Mouse (Mus musculus) adrenal gland, adult 18-20 months (tissue): Measurements from ENCODE around the gene Myocos. TPM values are rescaled to one million over a fixed set of nuclear protein-coding genes. Genes with fewer than 3 reads are reported as not detected.
"Not testable (repeated sequence)": the region's sequence is repeated elsewhere in the genome, so short reads cannot be mapped to it uniquely, and the experiment has no call there.

Experiments used
- DNase-seq, 2 experiments: peaks; one replicate each; pipeline ENCODE4 v3.0.0; 2021 to 2022; ENCODE audit warnings: low spot score in 2 of 2
- long read RNA-seq, 2 experiments: library from polyadenylated mRNA; stranded (forward); transcript quantifications; one replicate each; pipeline ENCODE4 v2.0.0; 2021
- total RNA-seq, 2 experiments: library from RNA; stranded (reverse); gene quantifications; 1 replicate in 1 of 2; 2 replicates in 1 of 2; pipeline ENCODE4 v1.2.3; 2021

Myocos gene
- total RNA-seq, result not detected
- long read RNA-seq, experiment 1, result 0 reads
- long read RNA-seq, experiment 2, result 0 reads

- no peak for DNase-seq
These were observed at the start of gene Myocos for GRCm38 (mm10) chr1:162658119-162658518. Myocos (minus strand) TSS chr1:162658219.

- DNase-seq, result no peak
These were observed 42.5 kb upstream of the Myocos start for GRCm38 (mm10) chr1:162700389-162701066.

- DNase-seq, result no peak
These were observed 39.8 kb upstream of the Myocos start for GRCm38 (mm10) chr1:162697866-162698265.

- DNase-seq, result no peak
These were observed 35.7 kb upstream of the Myocos start for GRCm38 (mm10) chr1:162693721-162694120.

- DNase-seq, result no peak
These were observed 7.6 kb upstream of the Myocos start for GRCm38 (mm10) chr1:162665486-162666174.

GRCm38 (mm10) chr1:162664826-162665475 is 6.9 kb upstream of the Myocos start:
- DNase-seq, result peak; percentile 50 to 57

GRCm38 (mm10) chr1:162660276-162660860 is 2.3 kb upstream of the Myocos start:
- no peak for DNase-seq

- no peak for DNase-seq
These were observed 9.6 kb downstream of the Myocos start for GRCm38 (mm10) chr1:162648416-162648815.

GRCm38 (mm10) chr1:162646083-162646686 is 11.8 kb downstream of the Myocos start:
- DNase-seq, result no peak

- peak in 1 of 2 experiments; percentile 56 for DNase-seq
These were observed 14.3 kb downstream of the Myocos start for GRCm38 (mm10) chr1:162643752-162644151.

GRCm38 (mm10) chr1:162642591-162642990 is 15.4 kb downstream of the Myocos start:
- DNase-seq, result no peak

- no peak for DNase-seq
These were observed 18.2 kb downstream of the Myocos start for GRCm38 (mm10) chr1:162639861-162640260.

GRCm38 (mm10) chr1:162639051-162639750 is 18.8 kb downstream of the Myocos start, which contains the start of gene Myoc:
Myoc (plus strand) TSS chr1:162639155.
- DNase-seq, result no peak

- DNase-seq, result no peak
These were observed 19.5 kb downstream of the Myocos start for GRCm38 (mm10) chr1:162638535-162638934.

- DNase-seq, result no peak
These were observed 21.5 kb downstream of the Myocos start for GRCm38 (mm10) chr1:162636516-162636915.

GRCm38 (mm10) chr1:162635291-162635931 is 22.6 kb downstream of the Myocos start:
- DNase-seq, result not testable (repeated sequence)

- not testable (repeated sequence) for DNase-seq
These were observed 29.7 kb downstream of the Myocos start for GRCm38 (mm10) chr1:162628326-162628725.

GRCm38 (mm10) chr1:162627821-162628220 is 30.2 kb downstream of the Myocos start:
- DNase-seq, result not testable (repeated sequence)

- no peak for DNase-seq
These were observed 32.8 kb downstream of the Myocos start for GRCm38 (mm10) chr1:162625229-162625628.

- no peak for DNase-seq
These were observed 34.1 kb downstream of the Myocos start for GRCm38 (mm10) chr1:162623895-162624294.
